Mouse (Mus musculus): ENCODE measurements at regions not wholly inside any gene's neighbourhood (a gene's known extent, or its start where the extent isn't known, plus 50 kb on each side); places are given as distances from the start of the nearest gene placed in this dataset.

DNA sequence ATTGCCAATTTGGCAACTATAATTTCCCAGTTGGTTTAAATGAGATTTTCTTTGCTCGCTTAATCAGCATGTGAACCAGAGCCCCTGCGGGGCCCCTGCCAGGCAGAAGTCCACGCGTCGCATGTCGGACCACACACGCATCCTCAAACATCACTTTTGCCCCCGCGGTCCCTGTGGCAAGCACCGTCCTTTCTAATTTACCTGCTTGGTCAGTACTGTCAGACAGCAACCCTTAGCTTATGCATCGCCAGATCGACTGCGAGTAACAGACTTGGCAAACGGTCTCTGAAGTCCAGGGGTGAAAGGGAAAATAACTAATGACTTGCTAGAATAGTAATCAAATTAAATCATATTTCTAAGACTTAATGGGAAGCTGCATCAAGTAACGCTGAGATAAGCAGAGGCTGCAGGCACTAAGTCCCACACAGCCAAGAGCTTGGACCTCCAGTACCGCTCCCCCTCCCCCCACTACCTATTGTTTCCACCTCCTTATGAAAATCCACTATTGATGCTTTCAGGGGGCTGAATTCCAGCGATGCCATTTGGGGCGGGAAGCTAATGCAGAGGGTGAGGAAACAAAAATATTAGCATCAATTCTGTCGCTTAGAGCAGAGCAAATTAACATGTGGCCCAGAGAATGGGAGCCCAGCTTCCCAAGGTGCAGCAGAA, 142.0 kb upstream of the Cntnap4 start:
- Histone ChIP-seq H3K4me1 (replicated peaks) (no peaks in the 10 kb centered on the region), H3K9ac (replicated peaks) (no peak overlapping the region), H3K27me3 (no peaks in the 10 kb centered on the region), H3K9me3 (no peaks in the 10 kb centered on the region), H3K4me2 (no peak overlapping the region), H3K27ac (no peak overlapping the region), H3K36me3 (no peaks in the 10 kb centered on the region), H3K4me3 (replicated peaks) (no peak overlapping the region)
- no peak for ATAC-seq (ENCODE audit: insufficient number of reproducible peaks, insufficient read depth, low FRiP score, low TSS enrichment, low read depth)
- WGBS = 59% methylated on average over 19 of the region's 19 CpGs

DNA sequence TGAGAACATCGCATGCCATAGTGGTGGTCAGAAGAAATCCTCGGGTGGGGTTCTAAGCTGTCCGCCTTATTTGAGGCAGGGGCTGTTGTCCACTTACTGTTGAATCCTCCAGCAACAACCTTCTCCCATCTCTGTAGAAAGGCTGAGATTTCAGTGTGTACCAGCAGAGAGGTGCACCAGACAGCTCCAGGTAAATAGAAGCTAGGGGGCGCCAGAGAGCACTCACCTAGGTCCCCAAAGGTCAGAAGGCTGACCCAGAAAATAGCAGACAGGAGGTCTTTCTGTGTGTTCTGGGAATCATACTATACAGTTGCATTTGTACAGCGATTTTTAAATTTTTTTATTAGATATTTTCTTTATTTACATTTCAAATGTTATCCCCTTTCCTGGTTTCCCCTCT, 157.9 kb upstream of the Cntnap4 start:
- Histone ChIP-seq H3K27me3 (no peaks in the 10 kb centered on the region), H3K9me3 (no peaks in the 10 kb centered on the region), H3K27ac (no peak overlapping the region), H3K4me2 (no peak overlapping the region), H3K36me3 (no peaks in the 10 kb centered on the region), H3K9ac (replicated peaks) (no peak overlapping the region), H3K4me3 (replicated peaks) (no peak overlapping the region), H3K4me1 (replicated peaks) (no peaks in the 10 kb centered on the region)
- ATAC-seq (ENCODE audit: insufficient number of reproducible peaks, insufficient read depth, low FRiP score, low TSS enrichment, low read depth) = no peak
- WGBS = 89% methylated on average over 5 of the region's 5 CpGs

DNA sequence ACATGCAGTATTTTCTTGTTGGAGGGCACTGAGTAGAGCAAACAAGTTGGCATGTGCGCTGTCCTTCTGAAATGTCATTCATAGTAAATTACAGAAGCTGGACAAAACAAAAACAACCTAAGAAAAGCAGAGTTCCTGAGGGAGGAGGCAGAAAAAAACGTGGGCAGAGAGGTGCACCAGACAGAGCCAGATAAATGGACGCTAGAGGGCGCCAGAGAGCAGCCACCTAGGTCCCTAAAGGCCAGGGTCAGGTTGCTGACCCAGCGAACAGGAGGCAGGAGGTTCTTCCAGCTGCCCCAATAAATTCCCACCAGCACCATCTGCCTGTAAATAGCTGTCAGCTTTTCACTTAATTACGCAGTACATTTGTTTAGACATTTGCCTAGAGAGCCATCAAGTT, 158.6 kb upstream of the Cntnap4 start:
- no peak overlapping the region for H3K27ac ChIP-seq
- ATAC-seq (ENCODE audit: insufficient number of reproducible peaks, insufficient read depth, low FRiP score, low TSS enrichment, low read depth) = no peak
- no peaks in the 10 kb centered on the region for H3K9me3 ChIP-seq
- no peak overlapping the region for H3K4me3 ChIP-seq (replicated peaks)
- no peaks in the 10 kb centered on the region for H3K4me1 ChIP-seq (replicated peaks)
- no peak overlapping the region for H3K4me2 ChIP-seq
- H3K36me3 ChIP-seq = no peaks in the 10 kb centered on the region
- no peak overlapping the region for H3K9ac ChIP-seq (replicated peaks)
- 14% methylated on average over 6 of the region's 6 CpGs for WGBS
- no peaks in the 10 kb centered on the region for H3K27me3 ChIP-seq

DNA sequence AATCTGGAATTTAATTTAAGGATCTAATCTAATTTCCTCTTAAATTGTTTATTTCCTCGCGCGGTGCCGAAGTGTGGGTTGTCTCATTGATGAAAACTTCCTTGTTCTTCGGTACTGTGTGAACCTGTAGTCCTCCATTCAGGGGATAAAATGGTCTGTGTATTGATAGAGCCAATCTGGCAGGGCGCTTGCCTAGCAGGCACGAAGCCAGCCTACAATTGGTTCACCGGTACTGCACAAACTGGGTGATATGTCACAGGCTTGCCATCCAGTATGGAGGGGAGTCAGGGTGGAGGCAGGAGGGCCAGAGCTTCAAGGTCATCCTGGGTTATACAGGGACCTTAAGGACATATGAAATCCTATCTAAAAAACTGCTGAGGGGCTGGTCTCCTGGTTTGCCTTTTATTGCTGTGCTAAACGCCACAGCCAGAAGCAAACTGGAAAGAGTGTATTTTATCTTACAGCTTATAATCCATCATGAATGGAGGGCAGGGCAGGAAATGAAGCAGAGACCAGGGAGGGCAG, 161.6 kb upstream of the Cntnap4 start:
- H3K4me2 ChIP-seq = no peak overlapping the region
- H3K9ac ChIP-seq (replicated peaks) = no peak overlapping the region
- H3K4me1 ChIP-seq (replicated peaks) = no peaks in the 10 kb centered on the region
- no peaks in the 10 kb centered on the region for H3K36me3 ChIP-seq
- no peak overlapping the region for H3K27ac ChIP-seq
- H3K4me3 ChIP-seq (replicated peaks) = no peak overlapping the region
- WGBS = 87% methylated on average over 9 of the region's 9 CpGs
- H3K27me3 ChIP-seq = no peaks in the 10 kb centered on the region
- ATAC-seq (ENCODE audit: insufficient number of reproducible peaks, insufficient read depth, low FRiP score, low TSS enrichment, low read depth) = no peak
- H3K9me3 ChIP-seq = no peaks in the 10 kb centered on the region

DNA sequence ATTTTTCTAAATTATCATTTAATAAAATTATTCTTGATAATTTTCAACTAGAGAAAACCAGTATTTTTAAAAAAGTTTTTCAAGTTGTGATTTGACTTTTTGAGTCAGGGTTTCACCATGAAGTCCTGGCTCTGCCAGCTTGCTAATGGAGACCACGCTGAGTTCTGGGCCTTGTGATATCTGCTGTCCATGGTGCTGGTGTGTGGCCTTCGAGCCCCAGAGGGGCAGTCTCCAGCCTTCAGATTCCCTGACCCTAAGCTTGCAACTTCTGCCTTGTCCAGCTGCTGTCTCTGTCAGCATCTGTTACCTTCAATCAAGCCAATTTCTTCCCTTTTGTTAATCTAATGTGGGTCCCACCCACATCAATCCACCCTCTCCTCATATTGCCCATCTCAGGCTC, 165.8 kb upstream of the Cntnap4 start:
- no peak overlapping the region for H3K9ac ChIP-seq (replicated peaks)
- no peaks in the 10 kb centered on the region for H3K27me3 ChIP-seq
- H3K27ac ChIP-seq = no peak overlapping the region
- 6% methylated on average over 2 of the region's 2 CpGs for WGBS
- no peak; the same call in 1 of the 2 replicates for ATAC-seq (ENCODE audit: insufficient number of reproducible peaks, insufficient read depth, low FRiP score, low TSS enrichment, low read depth)
- H3K4me3 ChIP-seq (replicated peaks) = no peak overlapping the region
- H3K4me1 ChIP-seq (replicated peaks) = no peaks in the 10 kb centered on the region
- H3K36me3 ChIP-seq = no peaks in the 10 kb centered on the region
- H3K9me3 ChIP-seq = no peaks in the 10 kb centered on the region
- no peak overlapping the region for H3K4me2 ChIP-seq

DNA sequence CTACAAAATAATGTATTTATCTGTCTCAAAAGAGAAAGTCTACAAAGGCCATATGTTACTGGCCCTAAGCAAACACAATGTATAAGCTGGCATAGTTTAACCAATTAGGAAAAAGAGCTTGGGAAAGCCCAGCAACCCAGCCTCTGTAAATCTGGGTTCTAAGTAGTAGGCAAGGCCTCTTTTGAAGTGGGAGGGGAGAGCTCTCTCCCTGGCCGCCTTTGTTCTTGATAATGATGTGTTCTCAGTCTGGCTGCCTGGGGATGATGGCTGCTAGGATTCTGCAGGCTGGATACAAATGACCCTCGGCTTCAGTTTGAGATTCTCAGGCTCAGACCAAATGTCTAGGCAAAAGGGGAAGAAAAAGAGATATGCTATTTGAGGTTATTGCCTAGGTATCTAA, 172.4 kb upstream of the Cntnap4 start:
- Histone ChIP-seq H3K9me3 (no peaks in the 10 kb centered on the region), H3K4me1 (replicated peaks) (no peaks in the 10 kb centered on the region), H3K36me3 (no peaks in the 10 kb centered on the region), H3K27ac (no peak overlapping the region), H3K27me3 (no peaks in the 10 kb centered on the region), H3K4me2 (no peak overlapping the region), H3K9ac (replicated peaks) (no peak overlapping the region), H3K4me3 (replicated peaks) (no peak overlapping the region)
- ATAC-seq (ENCODE audit: insufficient number of reproducible peaks, insufficient read depth, low FRiP score, low TSS enrichment, low read depth) = no peak
- 17% methylated on average over 2 of the region's 2 CpGs for WGBS

DNA sequence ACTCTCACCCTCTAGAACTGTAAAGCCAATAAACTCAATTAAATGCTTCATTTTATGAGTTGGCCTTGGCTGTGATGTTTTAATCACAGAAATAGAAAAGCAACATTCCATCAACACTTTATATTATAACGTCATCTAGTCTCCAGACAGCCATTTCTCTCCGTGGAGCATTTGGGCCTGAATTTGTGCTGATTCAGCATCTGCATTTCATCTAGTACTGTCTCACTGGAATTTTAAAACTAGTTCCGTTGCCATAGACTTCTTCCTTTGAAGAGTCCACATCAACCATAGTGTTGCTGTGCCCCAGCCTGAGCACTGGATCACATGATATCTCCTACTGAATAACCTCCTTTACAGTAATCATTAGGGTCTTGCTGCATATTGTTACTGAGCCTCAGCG, 179.7 kb upstream of the Cntnap4 start:
- Histone ChIP-seq H3K27ac (no peak overlapping the region), H3K4me2 (no peak overlapping the region), H3K4me3 (replicated peaks) (no peak overlapping the region), H3K9ac (replicated peaks) (no peak overlapping the region), H3K4me1 (replicated peaks) (no peaks in the 10 kb centered on the region), H3K27me3 (no peaks in the 10 kb centered on the region), H3K9me3 (no peaks in the 10 kb centered on the region), H3K36me3 (no peaks in the 10 kb centered on the region)
- 67% methylated on average over 4 of the region's 4 CpGs for WGBS
- ATAC-seq (ENCODE audit: insufficient number of reproducible peaks, insufficient read depth, low FRiP score, low TSS enrichment, low read depth) = no peak

DNA sequence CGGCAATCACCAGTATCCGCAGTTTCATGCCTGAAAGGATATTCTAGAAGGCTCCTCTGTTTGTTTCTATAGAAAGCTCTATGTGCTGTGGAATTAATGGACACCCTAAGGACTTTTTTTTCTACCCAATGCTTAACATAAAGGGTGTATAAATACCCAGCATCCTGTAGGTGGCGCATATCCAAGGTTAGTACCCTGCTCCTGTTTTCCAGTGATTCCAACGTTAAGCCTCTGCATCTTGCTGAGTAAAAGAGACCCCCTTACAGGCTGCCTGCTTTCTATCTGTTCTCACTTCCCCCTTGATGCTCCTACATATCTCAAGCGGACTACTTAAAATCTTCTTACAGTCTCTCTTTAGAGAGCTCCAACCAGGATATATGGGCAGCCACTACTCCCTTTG, 221.5 kb upstream of the Cntnap4 start:
- H3K9me3 ChIP-seq = no peaks in the 10 kb centered on the region
- no peak for ATAC-seq (ENCODE audit: insufficient number of reproducible peaks, insufficient read depth, low FRiP score, low TSS enrichment, low read depth)
- peak overlapping the region; percentile 20 for H3K4me2 ChIP-seq
- H3K27me3 ChIP-seq = no peaks in the 10 kb centered on the region
- H3K9ac ChIP-seq (replicated peaks) = no peak overlapping the region
- H3K27ac ChIP-seq = no peak overlapping the region
- peaks cover 3% of the 10 kb centered on the region; the same call in 1 of the 2 replicates for H3K4me1 ChIP-seq (replicated peaks)
- H3K4me3 ChIP-seq (replicated peaks) = no peak overlapping the region
- H3K36me3 ChIP-seq = no peaks in the 10 kb centered on the region
- 33% methylated on average over 5 of the region's 5 CpGs for WGBS

DNA sequence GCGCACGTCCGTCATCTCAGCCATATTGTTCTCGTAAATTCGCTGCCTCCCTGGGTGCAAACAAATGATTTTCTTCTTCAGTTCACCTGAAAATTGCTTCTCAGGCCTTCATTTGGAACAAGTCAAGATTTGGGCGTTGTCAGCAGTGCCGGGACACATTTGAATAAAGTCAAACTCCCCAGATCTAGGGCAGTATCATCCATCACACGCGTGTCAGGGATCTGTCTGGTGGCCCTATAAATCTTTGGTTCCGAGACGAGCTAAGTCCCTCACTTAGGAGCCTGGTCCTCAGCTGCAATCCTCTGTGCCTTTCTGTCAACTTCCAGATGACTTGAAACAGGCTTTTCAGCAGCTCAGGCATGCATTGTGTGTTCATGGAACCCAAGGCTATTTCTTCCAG, 236.7 kb upstream of the Cntnap4 start:
- H3K4me3 ChIP-seq (replicated peaks) = no peak overlapping the region
- H3K36me3 ChIP-seq = no peaks in the 10 kb centered on the region
- ATAC-seq (ENCODE audit: insufficient number of reproducible peaks, insufficient read depth, low FRiP score, low TSS enrichment, low read depth) = no peak
- H3K4me2 ChIP-seq = no peak overlapping the region
- H3K4me1 ChIP-seq (replicated peaks) = peaks cover 4% of the 10 kb centered on the region; the same call in 1 of the 2 replicates
- WGBS = 36% methylated on average over 11 of the region's 11 CpGs
- H3K9me3 ChIP-seq = no peaks in the 10 kb centered on the region
- no peaks in the 10 kb centered on the region for H3K27me3 ChIP-seq
- no peak overlapping the region for H3K27ac ChIP-seq
- H3K9ac ChIP-seq (replicated peaks) = no peak overlapping the region

DNA sequence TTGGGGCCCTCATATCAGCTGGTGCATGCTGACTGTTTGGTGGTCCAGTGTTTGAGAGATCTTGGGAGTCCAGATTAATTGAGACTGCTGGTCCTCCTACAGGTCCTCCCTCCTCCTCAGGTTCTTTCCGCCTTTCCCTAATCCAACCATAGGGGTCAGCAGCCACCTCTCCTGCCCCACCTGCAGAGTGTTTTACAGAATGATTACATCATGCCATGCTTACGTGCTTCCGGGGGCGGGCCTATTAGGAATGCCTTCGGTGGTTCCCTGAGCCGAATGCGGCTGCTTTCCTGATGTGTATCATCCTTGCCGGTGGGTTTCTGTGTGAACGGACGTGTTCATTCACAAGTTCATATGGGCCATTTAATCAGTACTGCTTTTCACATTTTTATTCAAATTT, 237.8 kb upstream of the Cntnap4 start:
- H3K4me3 ChIP-seq (replicated peaks) = no peak overlapping the region
- no peak for ATAC-seq (ENCODE audit: insufficient number of reproducible peaks, insufficient read depth, low FRiP score, low TSS enrichment, low read depth)
- no peaks in the 10 kb centered on the region for H3K36me3 ChIP-seq
- H3K4me1 ChIP-seq (replicated peaks) = peaks cover 4% of the 10 kb centered on the region; the same call in 1 of the 2 replicates
- H3K27ac ChIP-seq = no peak overlapping the region
- no peak overlapping the region for H3K9ac ChIP-seq (replicated peaks)
- no peaks in the 10 kb centered on the region for H3K9me3 ChIP-seq
- H3K4me2 ChIP-seq = no peak overlapping the region
- no peaks in the 10 kb centered on the region for H3K27me3 ChIP-seq
- WGBS = 74% methylated on average over 10 of the region's 10 CpGs

DNA sequence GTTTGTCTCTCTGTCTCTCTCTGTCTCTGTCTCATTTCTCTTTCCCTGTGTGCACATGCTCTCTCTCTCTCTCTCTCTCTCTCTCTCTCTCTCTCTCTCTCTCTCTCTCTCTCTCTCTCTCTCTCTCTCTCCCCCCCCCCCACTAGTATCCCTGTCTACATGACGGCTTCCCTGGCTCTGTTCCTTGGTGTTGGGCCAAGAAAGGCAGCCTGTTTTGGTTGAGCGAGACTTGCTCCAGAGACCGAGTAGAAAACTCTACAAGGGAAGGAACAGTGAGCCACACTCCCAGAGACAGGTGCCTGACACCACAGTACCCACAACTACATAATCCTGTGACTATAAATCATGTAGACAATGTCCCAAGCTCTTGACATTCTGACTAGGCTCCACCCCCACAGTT, 260.0 kb upstream of the Cntnap4 start:
- ATAC-seq (ENCODE audit: insufficient number of reproducible peaks, insufficient read depth, low FRiP score, low TSS enrichment, low read depth) = no peak
- H3K27ac ChIP-seq = no peak overlapping the region
- H3K36me3 ChIP-seq = no peaks in the 10 kb centered on the region
- no peaks in the 10 kb centered on the region for H3K4me1 ChIP-seq (replicated peaks)
- no peak overlapping the region for H3K9ac ChIP-seq (replicated peaks)
- WGBS = 80% methylated on average over 3 of the region's 3 CpGs
- H3K4me3 ChIP-seq (replicated peaks) = no peak overlapping the region
- H3K27me3 ChIP-seq = no peaks in the 10 kb centered on the region
- no peak overlapping the region for H3K4me2 ChIP-seq
- no peaks in the 10 kb centered on the region for H3K9me3 ChIP-seq

DNA sequence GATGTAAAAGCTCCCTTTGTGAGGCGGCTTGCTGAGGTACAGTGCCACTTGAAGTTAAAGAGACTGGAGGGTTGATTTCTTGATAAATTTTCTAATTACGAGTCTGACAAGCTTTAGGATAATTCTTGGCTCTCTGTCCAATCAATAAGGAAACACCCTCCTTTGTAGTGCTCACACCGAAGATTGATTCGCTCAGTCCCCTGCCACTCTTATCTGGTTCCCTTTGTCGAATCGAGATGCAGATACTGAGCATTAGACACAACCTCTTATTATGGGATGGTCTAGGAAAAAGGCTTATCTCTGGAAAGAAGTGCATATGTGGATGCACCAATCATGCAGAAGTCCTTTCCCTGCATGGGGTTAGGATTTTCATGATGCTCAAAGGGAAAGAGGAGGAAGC, 261.5 kb upstream of the Cntnap4 start:
- no peak overlapping the region for H3K4me2 ChIP-seq
- WGBS = 93% methylated on average over 6 of the region's 6 CpGs
- H3K4me3 ChIP-seq (replicated peaks) = no peak overlapping the region
- H3K9me3 ChIP-seq = no peaks in the 10 kb centered on the region
- no peaks in the 10 kb centered on the region for H3K4me1 ChIP-seq (replicated peaks)
- H3K36me3 ChIP-seq = no peaks in the 10 kb centered on the region
- no peaks in the 10 kb centered on the region for H3K27me3 ChIP-seq
- H3K27ac ChIP-seq = no peak overlapping the region
- ATAC-seq (ENCODE audit: insufficient number of reproducible peaks, insufficient read depth, low FRiP score, low TSS enrichment, low read depth) = no peak
- H3K9ac ChIP-seq (replicated peaks) = no peak overlapping the region

Data from limb, embryonic 12.5 days (tissue).